Comparison of ENCODE assay signal across 9 mouse cellular contexts in genomic region chr11:34123147-34123546, GRCm38 (mm10). TPM values are rescaled to one million over a fixed set of nuclear protein-coding genes. Genes with fewer than 3 reads are reported as not detected.
DNase-seq lines count a peak whose midpoint lies in the region; ATAC-seq and TF ChIP-seq lines count a peak whose summit lies in the region.
"Had no signal": no experiment of that assay in that cellular context is flagged by ENCODE, and none has a peak within 500 bp of the region (broad histone marks: within the 10 kb centered on the region; RNA-seq: fewer than 3 reads in every experiment).

No protein-coding gene starts in this region.

- no peak overlapping the region for H3K9ac ChIP-seq in neural tube, embryonic 14.5 days (replicated peaks; ENCODE audit: low read depth, low read length)
- H3K9ac ChIP-seq: neural tube, embryonic 13.5 days had no signal

- ATAC-seq in neural tube, embryonic 14.5 days (ENCODE audit: low read depth): peak; percentile 44; the same call in 1 of the 2 replicates
- no peak for ATAC-seq in monocyte, adult 5-6 weeks (replicated peaks; ENCODE audit: insufficient number of reproducible peaks, low FRiP score, low TSS enrichment, poor library complexity, severe bottlenecking)

- 25% methylated on average over 2 of the region's 2 CpGs for WGBS in neural tube, embryonic 14.5 days

- H3K36me3 ChIP-seq in neural tube, embryonic 14.5 days (ENCODE audit: control insufficient read depth, insufficient read depth, low read length): no peaks in the 10 kb centered on the region
- H3K36me3 ChIP-seq: neural tube, embryonic 13.5 days had no signal

- H3K27me3 ChIP-seq in neural tube, embryonic 14.5 days (ENCODE audit: control insufficient read depth, insufficient read depth, low read length): no peaks in the 10 kb centered on the region
- H3K27me3 ChIP-seq: neural tube, embryonic 13.5 days had no signal

- H3K27ac ChIP-seq in gastrocnemius, adult 2 months: no peak overlapping the region
- H3K27ac ChIP-seq in neural tube, embryonic 14.5 days (ENCODE audit: low read depth, low read length): no peak overlapping the region
- H3K27ac ChIP-seq in cortical plate, adult 2 months (ENCODE audit: insufficient read depth, low read length): no peak overlapping the region
- H3K27ac ChIP-seq: neural tube, embryonic 13.5 days had no signal

- H3K9me3 ChIP-seq in neural tube, embryonic 14.5 days (ENCODE audit: control insufficient read depth, low read length): no peaks in the 10 kb centered on the region
- H3K9me3 ChIP-seq: neural tube, embryonic 13.5 days had no signal

- DNase-seq in gastrocnemius, adult 2 months: peak; percentile 27
- no peak for DNase-seq in gastrocnemius, postnatal 25 days
- no peak for DNase-seq in neural tube, embryonic 10.5 days (ENCODE audit: extremely low spot score, low spot score)
- DNase-seq in kidney, postnatal 10 days: peak; percentile 61
- DNase-seq in right cerebral cortex, postnatal 10 days (ENCODE audit: low spot score in 2 of 2): peak; percentile 57 to 62

- TF ChIP-seq CTCF in gastrocnemius, adult 2 months (IDR thresholded peaks at IDR 0.05): peak; percentile 69
- peak; percentile 66 for TF ChIP-seq CTCF in cortical plate, adult 2 months (IDR thresholded peaks at IDR 0.05; ENCODE audit: extremely low read depth, insufficient read depth, low read length)

- H3K4me2 ChIP-seq in neural tube, embryonic 14.5 days (ENCODE audit: low read depth, low read length): no peak overlapping the region
- H3K4me2 ChIP-seq: neural tube, embryonic 13.5 days had no signal

- TF ChIP-seq POLR2A in cortical plate, adult 2 months (IDR thresholded peaks at IDR 0.05; ENCODE audit: extremely low read depth, insufficient read depth, low read length): no peak

- intact Hi-C loops in gastrocnemius, adult 2 months (cut with DNase I): no loop called here

- H3K4me1 ChIP-seq in neural tube, embryonic 14.5 days (ENCODE audit: control insufficient read depth, insufficient read depth, low read length): no peaks in the 10 kb centered on the region
- H3K4me1 ChIP-seq in cortical plate, adult 2 months (ENCODE audit: control insufficient read depth, insufficient read depth, low read length): no peaks in the 10 kb centered on the region

- no peak overlapping the region for H3K4me3 ChIP-seq in gastrocnemius, adult 2 months
- H3K4me3 ChIP-seq in neural tube, embryonic 14.5 days (ENCODE audit: low read depth, low read length): no peak overlapping the region
- H3K4me3 ChIP-seq in cortical plate, adult 2 months (ENCODE audit: insufficient read depth, low read length): no peak overlapping the region
- H3K4me3 ChIP-seq: neural tube, embryonic 13.5 days had no signal

RNA-seq across cellular contexts. Expression of gene 4930469K13Rik, which starts 24.8 kb away (rescaled TPM):
- not detected for total RNA-seq in gastrocnemius, adult 2 months (2021)
- not detected for total RNA-seq in gastrocnemius, postnatal 25 days (2021)
- 35.2 and 41.4 TPM in 2 replicates for polyA plus RNA-seq in neural tube, embryonic 14.5 days (2014; fragmentation: Nextera tagmentation; extraction: Ambion mirVana)
- polyA plus RNA-seq in cortical plate, adult 2 months (2012; rRNA removed): not detected in 2 replicates
- total RNA-seq in monocyte, adult 5-6 weeks (2017): not detected in 3 replicates

Comparison
In these comparisons a context has a peak if more than half of its experiments do, and no peak if none do; other contexts are left out.
1. DNase-seq: peak in gastrocnemius, adult 2 months (single experiment), kidney, postnatal 10 days (single experiment) and right cerebral cortex, postnatal 10 days (2 of 2); none in gastrocnemius, postnatal 25 days (single experiment) and neural tube, embryonic 10.5 days (single experiment).